Mouse (Mus musculus): ENCODE measurements around the gene Trpm8. TPM values are rescaled to one million over a fixed set of nuclear protein-coding genes. Genes with fewer than 3 reads are reported as not detected.

Gene Trpm8
- polyA plus RNA-seq, 1 experiment from 2014 or later = 0.07 TPM

GRCm38 (mm10) chr1:88273326-88273725, 4.1 kb upstream of the Trpm8 start:
- H3K27ac ChIP-seq (replicated peaks) = no peak overlapping the region
- H3K27me3 ChIP-seq = no peaks in the 10 kb centered on the region
- peaks cover 33% of the 10 kb centered on the region for H3K4me1 ChIP-seq (replicated peaks)
- no peaks in the 10 kb centered on the region for H3K9me3 ChIP-seq
- no peak overlapping the region for H3K9ac ChIP-seq
- H3K36me3 ChIP-seq = peaks cover 60% of the 10 kb centered on the region
- H3K4me3 ChIP-seq = no peak overlapping the region
- WGBS = 94% methylated on average over 3 of the region's 3 CpGs
- ATAC-seq (ENCODE audit: low read depth) = no peak
- H3K4me2 ChIP-seq = no peak overlapping the region

GRCm38 (mm10) chr1:88273832-88274231, 3.6 kb upstream of the Trpm8 start:
- peaks cover 55% of the 10 kb centered on the region for H3K36me3 ChIP-seq
- no peaks in the 10 kb centered on the region for H3K9me3 ChIP-seq
- H3K9ac ChIP-seq = no peak overlapping the region
- H3K27ac ChIP-seq (replicated peaks) = no peak overlapping the region
- H3K4me1 ChIP-seq (replicated peaks) = peaks cover 33% of the 10 kb centered on the region
- WGBS = 84% methylated on average over 4 of the region's 4 CpGs
- no peaks in the 10 kb centered on the region for H3K27me3 ChIP-seq
- no peak overlapping the region for H3K4me3 ChIP-seq
- no peak overlapping the region for H3K4me2 ChIP-seq
- ATAC-seq (ENCODE audit: low read depth) = no peak

- Histone ChIP-seq H3K27me3 (no peaks in the 10 kb centered on the region), H3K27ac (replicated peaks) (no peak overlapping the region), H3K4me1 (replicated peaks) (peaks cover 33% of the 10 kb centered on the region), H3K9ac (peak overlapping the region; percentile 0; the same call in 1 of the 2 replicates), H3K9me3 (no peaks in the 10 kb centered on the region), H3K4me3 (no peak overlapping the region), H3K4me2 (no peak overlapping the region), H3K36me3 (peaks cover 48% of the 10 kb centered on the region)
- 74% methylated on average over 11 of the region's 11 CpGs for WGBS
- no peak for ATAC-seq (ENCODE audit: low read depth)
Measured at GRCm38 (mm10) chr1:88274371-88275077, 2.9 kb upstream of the Trpm8 start.

DNA sequence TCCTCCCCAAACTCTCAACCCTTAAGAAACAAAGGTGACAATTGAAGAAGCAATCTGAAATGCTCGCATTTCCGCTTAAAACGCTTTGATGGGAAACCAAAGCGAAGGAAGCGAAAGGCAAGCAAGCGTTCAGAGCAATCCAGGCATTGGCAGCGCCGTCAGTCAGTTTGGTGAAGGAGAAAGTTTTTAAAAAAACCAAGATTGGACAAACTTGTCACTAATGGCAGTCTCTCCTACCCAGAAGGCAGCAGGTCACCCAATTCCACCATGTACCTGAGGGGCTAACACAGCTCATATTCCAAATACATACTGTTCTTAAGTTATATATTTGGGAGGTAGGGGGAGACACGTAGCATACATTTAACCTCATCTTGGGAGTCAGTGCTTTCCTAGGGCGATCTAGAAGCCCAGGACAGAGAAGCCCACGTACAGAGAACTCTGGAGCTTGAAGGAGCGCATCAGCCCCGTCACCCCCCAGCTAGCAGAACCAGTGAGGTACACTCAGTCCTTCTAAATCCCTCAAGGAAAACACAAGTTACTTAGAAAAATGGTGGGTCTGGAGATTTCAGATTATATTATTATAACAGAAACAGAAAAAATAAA, 2.3 kb upstream of the Trpm8 start:
- 72% methylated on average over 13 of the region's 13 CpGs for WGBS
- ATAC-seq (ENCODE audit: low read depth) = no peak
- H3K9ac ChIP-seq = peak overlapping the region; percentile 70
- no peak overlapping the region for H3K4me3 ChIP-seq
- H3K9me3 ChIP-seq = no peaks in the 10 kb centered on the region
- H3K27ac ChIP-seq (replicated peaks) = no peak overlapping the region
- no peak overlapping the region; the same call in 1 of the 2 replicates for H3K4me2 ChIP-seq
- H3K36me3 ChIP-seq = peaks cover 43% of the 10 kb centered on the region
- no peaks in the 10 kb centered on the region for H3K27me3 ChIP-seq
- peaks cover 33% of the 10 kb centered on the region for H3K4me1 ChIP-seq (replicated peaks)

DNA sequence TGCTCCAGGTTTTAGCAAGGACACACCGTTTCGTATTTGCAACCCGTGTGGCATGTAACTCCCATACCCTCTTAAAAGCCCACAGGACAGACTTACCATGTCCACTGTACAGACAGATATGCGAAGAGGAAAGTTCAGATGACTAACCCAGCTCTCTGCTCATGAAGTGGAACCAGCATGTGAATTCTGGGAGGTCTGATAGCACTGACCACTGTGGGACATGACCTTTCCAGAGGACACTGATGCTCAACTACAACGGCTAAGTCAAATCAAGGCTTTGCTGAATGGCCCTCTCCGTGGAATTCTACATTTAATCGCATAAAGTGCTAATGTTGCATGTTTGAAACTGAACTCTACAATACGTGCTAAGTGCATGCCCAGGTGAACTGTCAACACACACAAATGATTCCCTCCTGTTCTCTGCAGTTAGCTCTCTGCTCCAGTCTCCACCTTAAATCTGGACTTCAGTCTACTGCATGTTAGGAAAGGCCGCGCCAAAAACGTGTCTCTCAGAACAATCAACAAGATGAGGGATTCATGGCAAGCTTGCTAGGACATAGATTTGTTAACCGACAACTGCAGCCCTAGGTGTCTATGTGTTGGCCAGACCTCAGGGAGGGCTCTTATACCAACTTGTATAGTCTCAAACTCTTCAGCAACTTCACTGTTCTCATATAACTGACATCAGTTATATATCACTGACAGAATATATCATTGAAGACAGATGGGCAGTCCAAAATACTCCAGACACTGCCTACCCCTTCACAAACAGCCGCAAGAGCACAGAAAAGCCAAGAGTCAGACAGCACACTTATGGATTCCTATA, 1.6 kb upstream of the Trpm8 start:
- WGBS = 69% methylated on average over 13 of the region's 13 CpGs

GRCm38 (mm10) chr1:88276524-88277097, 850 bp upstream of the Trpm8 start:
- Histone ChIP-seq H3K27ac (replicated peaks) (peak overlapping the region; percentile 64), H3K4me3 (peak overlapping the region; percentile 43)
- 31% methylated on average over 10 of the region's 10 CpGs for WGBS

More for the DNA sequence above, 1.6 kb upstream of the Trpm8 start:
- Histone ChIP-seq H3K27ac (replicated peaks) (no peak overlapping the region), H3K4me3 (peak overlapping the region; percentile 43), H3K9ac (peak overlapping the region; percentile 70), H3K9me3 (no peaks in the 10 kb centered on the region), H3K4me1 (replicated peaks) (peaks cover 33% of the 10 kb centered on the region), H3K4me2 (peak overlapping the region; percentile 56), H3K36me3 (peaks cover 43% of the 10 kb centered on the region), H3K27me3 (no peaks in the 10 kb centered on the region)
- ATAC-seq (ENCODE audit: low read depth) = no peak

DNA sequence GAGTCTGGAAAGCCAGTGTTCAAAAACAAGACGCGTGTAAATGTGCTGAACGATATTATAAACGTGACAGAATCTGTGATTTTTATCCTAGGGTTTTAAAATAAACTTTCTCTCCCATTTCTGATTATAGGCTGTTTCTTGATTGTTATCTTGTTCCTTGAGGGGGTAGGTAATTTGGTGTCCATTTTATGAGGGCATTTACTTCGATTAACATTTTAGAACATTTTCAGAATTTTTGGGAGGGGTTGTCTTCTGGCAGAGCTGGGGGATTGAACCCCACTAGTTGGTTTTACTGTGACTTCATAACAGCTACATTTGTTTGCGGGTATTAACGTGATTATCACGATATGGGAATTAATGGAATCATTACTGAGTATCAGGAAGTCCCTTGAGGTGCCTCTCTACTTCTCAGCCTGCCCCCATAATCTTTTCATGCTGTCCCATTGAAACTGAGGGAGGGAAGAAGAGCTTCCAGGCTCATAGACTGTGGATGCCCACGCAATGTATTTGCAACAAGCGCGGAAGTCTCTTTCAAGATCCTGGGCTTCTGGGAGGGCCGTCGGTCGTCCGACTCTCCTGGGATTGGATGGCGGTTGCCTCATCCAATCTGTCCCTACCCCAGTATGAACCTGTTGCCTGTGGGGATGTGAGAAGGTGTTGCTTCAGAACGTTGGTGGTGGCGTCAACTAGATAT, 504 bp downstream of the Trpm8 start:
- Histone ChIP-seq H3K4me3 (peak overlapping the region; percentile 43), H3K36me3 (peaks cover 27% of the 10 kb centered on the region), H3K4me2 (peak overlapping the region; percentile 56), H3K27ac (replicated peaks) (peak overlapping the region; percentile 10; the same call in 1 of the 2 replicates), H3K9ac (peak overlapping the region; percentile 70), H3K4me1 (replicated peaks) (peaks cover 33% of the 10 kb centered on the region), H3K27me3 (no peaks in the 10 kb centered on the region), H3K9me3 (peaks cover 11% of the 10 kb centered on the region)
- ATAC-seq (ENCODE audit: low read depth) = peak; percentile 17
- 67% methylated on average over 18 of the region's 18 CpGs for WGBS

More at GRCm38 (mm10) chr1:88276524-88277097, 850 bp upstream of the Trpm8 start:
- Histone ChIP-seq H3K9ac (peak overlapping the region; percentile 70), H3K4me2 (peak overlapping the region; percentile 56), H3K27me3 (no peaks in the 10 kb centered on the region), H3K4me1 (replicated peaks) (peaks cover 33% of the 10 kb centered on the region), H3K36me3 (peaks cover 38% of the 10 kb centered on the region), H3K9me3 (peaks cover under 1% of the 10 kb centered on the region)
- peak; percentile 47 for ATAC-seq (ENCODE audit: low read depth)

- Histone ChIP-seq H3K27me3 (no peaks in the 10 kb centered on the region), H3K9me3 (peaks cover 24% of the 10 kb centered on the region), H3K4me3 (no peak overlapping the region), H3K36me3 (peaks cover 15% of the 10 kb centered on the region), H3K27ac (replicated peaks) (no peak overlapping the region), H3K9ac (no peak overlapping the region), H3K4me1 (replicated peaks) (peaks cover 33% of the 10 kb centered on the region), H3K4me2 (no peak overlapping the region)
- WGBS = 71% methylated on average over 9 of the region's 9 CpGs
- ATAC-seq (ENCODE audit: low read depth) = no peak
Measured at GRCm38 (mm10) chr1:88279111-88280005, 1.9 kb downstream of the Trpm8 start.

GRCm38 (mm10) chr1:88280006-88280690, 2.7 kb downstream of the Trpm8 start:
- 74% methylated on average over 15 of the region's 15 CpGs for WGBS
- Histone ChIP-seq H3K9me3 (peaks cover 32% of the 10 kb centered on the region), H3K27ac (replicated peaks) (no peak overlapping the region), H3K4me2 (no peak overlapping the region), H3K4me3 (no peak overlapping the region), H3K9ac (no peak overlapping the region), H3K27me3 (no peaks in the 10 kb centered on the region), H3K4me1 (replicated peaks) (peaks cover 26% of the 10 kb centered on the region), H3K36me3 (peaks cover 7% of the 10 kb centered on the region; the same call in 1 of the 2 replicates)
- no peak for ATAC-seq (ENCODE audit: low read depth)

DNA sequence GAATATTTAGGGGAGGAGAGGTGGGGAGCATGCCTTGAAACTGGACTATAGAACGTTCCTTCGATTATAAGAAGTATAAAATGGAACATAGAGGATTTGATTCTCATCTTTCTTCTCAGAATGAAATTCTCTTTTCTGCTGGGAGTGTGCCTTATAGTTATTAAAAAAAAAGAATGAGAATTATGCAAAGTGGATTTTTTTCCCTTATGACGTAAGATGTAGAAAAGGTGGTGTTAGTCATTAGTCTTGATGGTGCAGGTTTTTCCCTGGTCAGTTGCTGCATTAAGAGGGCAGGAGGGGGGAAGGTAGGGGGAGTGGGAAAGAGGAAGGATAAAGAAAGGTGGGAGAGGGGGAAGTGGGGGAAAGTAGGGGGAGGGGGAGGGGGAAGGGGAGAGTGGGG, 4.8 kb downstream of the Trpm8 start:
- H3K9me3 ChIP-seq = peaks cover 53% of the 10 kb centered on the region

More for the DNA sequence above, 4.8 kb downstream of the Trpm8 start:
- Histone ChIP-seq H3K4me2 (no peak overlapping the region), H3K4me3 (no peak overlapping the region), H3K27me3 (no peaks in the 10 kb centered on the region), H3K36me3 (no peaks in the 10 kb centered on the region), H3K27ac (replicated peaks) (no peak overlapping the region), H3K4me1 (replicated peaks) (peaks cover 7% of the 10 kb centered on the region; the same call in 1 of the 2 replicates), H3K9ac (no peak overlapping the region)
- 58% methylated on average over 3 of the region's 3 CpGs for WGBS
- no peak for ATAC-seq (ENCODE audit: low read depth)

Measured in neural tube, embryonic 13.5 days (tissue).